ENCODE assay signal across 8 mouse cellular contexts in genomic region chr8:117379131-117379530, GRCm38 (mm10).
DNase-seq lines count a peak whose midpoint lies in the region; ATAC-seq lines count a peak whose summit lies in the region.

No protein-coding gene starts in this region.

- peak; percentile 41 for DNase-seq in Muller cell, postnatal 12 days (ENCODE audit: inconsistent ontology term)
- peak; percentile 85 for DNase-seq in adrenal gland, postnatal 14 days
- DNase-seq in heart, postnatal 4 days, result peak; percentile 79
- peak; percentile 78 to 81 for DNase-seq in layer of hippocampus, adult 8-10 months (ENCODE audit: low spot score in 2 of 2)
- DNase-seq in lung, postnatal 10 days, result peak; percentile 79
- peak; percentile 83 to 84 for DNase-seq in right cerebral cortex, adult 2 months (ENCODE audit: low spot score in 2 of 2)
- DNase-seq in urinary bladder, adult 18-20 months (ENCODE audit: low spot score in 2 of 2), result no peak

- ATAC-seq in frontal cortex, adult (ENCODE audit: low TSS enrichment), result peak; percentile 81

Comparison
In these comparisons a context has a peak if more than half of its experiments do, and no peak if none do; other contexts are left out.
1. DNase-seq: peak in Muller cell, postnatal 12 days (single experiment), adrenal gland, postnatal 14 days (single experiment), heart, postnatal 4 days (single experiment), layer of hippocampus, adult 8-10 months (2 of 2), lung, postnatal 10 days (single experiment) and right cerebral cortex, adult 2 months (2 of 2); none in urinary bladder, adult 18-20 months (0 of 2).